Comparison of ENCODE assay signal across 1 mouse cellular context in the genomic region with DNA sequence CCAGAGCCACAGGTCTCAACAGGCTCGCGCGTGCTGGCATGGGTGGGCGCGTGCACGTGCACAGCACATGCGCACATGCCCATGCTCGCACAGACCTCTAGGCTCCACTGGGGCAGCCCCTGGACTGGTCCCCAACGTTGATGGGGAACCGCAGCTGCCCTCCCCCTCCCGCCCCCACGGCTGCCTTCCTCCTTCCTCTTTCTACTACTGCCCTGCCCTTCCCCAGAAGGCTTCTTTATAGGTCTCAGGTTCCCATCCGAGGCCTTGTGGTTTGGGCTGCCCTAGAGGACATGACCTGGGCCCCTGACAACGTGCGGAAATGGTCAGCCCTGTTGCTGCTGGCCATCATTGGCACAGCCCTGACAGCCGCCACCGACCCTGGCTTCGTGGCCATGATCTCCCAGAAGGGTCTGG.
TF ChIP-seq lines count a peak whose summit lies in the region.

Bpi (plus strand) TSS at position 90 of the 414 bp plus-strand sequence.

TF ChIP-seq in CH12.LX, 34 proteins besides CTCF, POLR2A, EP300 and RAD21 (continued from another document):
- TF ChIP-seq USF2 (conservative IDR thresholded peaks at IDR 0.05; ENCODE audit: low read depth, low read length) (no peak), RCOR1 (conservative IDR thresholded peaks at IDR 0.05; ENCODE audit: low read depth, low read length) (no peak), GABPA (IDR thresholded peaks at IDR 0.05; ENCODE audit: insufficient replicate concordance, low read depth, low read length) (no peak), ELF1 (IDR thresholded peaks at IDR 0.05; ENCODE audit: low read depth, low read length) (peak; percentile 63), MEF2A (IDR thresholded peaks at IDR 0.05; ENCODE audit: borderline replicate concordance, low read depth, low read length) (peak; percentile 43; the same call in 1 of the 2 replicates), MYC (IDR thresholded peaks at IDR 0.05; ENCODE audit: low read depth, low read length) (0 out of 2 replicates have a peak, but pooled peaks have one; percentile 42), MAX (IDR thresholded peaks at IDR 0.05; ENCODE audit: low read length) (peak; percentile 83), ZMIZ1 (IDR thresholded peaks at IDR 0.05; ENCODE audit: low read depth, low read length) (no peak), TCF12 (IDR thresholded peaks at IDR 0.05; ENCODE audit: low read depth, low read length) (peak; percentile 59), IRF4 (IDR thresholded peaks at IDR 0.05; ENCODE audit: low read depth, low read length) (peak; percentile 67), SMC3 (IDR thresholded peaks at IDR 0.05; ENCODE audit: low read depth, low read length) (no peak), ZKSCAN1 (IDR thresholded peaks at IDR 0.05; ENCODE audit: borderline replicate concordance, low read depth, low read length) (no peak), TBP (conservative IDR thresholded peaks at IDR 0.05; ENCODE audit: low read depth, low read length) (peak; percentile 85), NELFE (IDR thresholded peaks at IDR 0.05; ENCODE audit: low read depth, low read length) (no peak), BHLHE40 (IDR thresholded peaks at IDR 0.05; ENCODE audit: low read depth, low read length) (peak; percentile 99), KAT2A (IDR thresholded peaks at IDR 0.05; ENCODE audit: insufficient replicate concordance, low read length) (no peak), MAFK (IDR thresholded peaks at IDR 0.05; ENCODE audit: insufficient replicate concordance, low read length) (no peak), NRF1 (IDR thresholded peaks at IDR 0.05; ENCODE audit: low read depth, low read length) (peak; percentile 85), CHD2 (IDR thresholded peaks at IDR 0.05; ENCODE audit: low read length) (peak; percentile 43; the same call in 1 of the 2 replicates), ETS1 (conservative IDR thresholded peaks at IDR 0.05; ENCODE audit: low read depth, low read length) (peak; percentile 51; the same call in 1 of the 2 replicates)
